Mouse (Mus musculus): ENCODE data around the gene Dnm3. TPM values are rescaled to one million over a fixed set of nuclear protein-coding genes. Genes with fewer than 3 reads are reported as not detected.

The Dnm3 gene
- polyA plus RNA-seq, 1 experiment from 2014 or later = 67.6 TPM

DNA sequence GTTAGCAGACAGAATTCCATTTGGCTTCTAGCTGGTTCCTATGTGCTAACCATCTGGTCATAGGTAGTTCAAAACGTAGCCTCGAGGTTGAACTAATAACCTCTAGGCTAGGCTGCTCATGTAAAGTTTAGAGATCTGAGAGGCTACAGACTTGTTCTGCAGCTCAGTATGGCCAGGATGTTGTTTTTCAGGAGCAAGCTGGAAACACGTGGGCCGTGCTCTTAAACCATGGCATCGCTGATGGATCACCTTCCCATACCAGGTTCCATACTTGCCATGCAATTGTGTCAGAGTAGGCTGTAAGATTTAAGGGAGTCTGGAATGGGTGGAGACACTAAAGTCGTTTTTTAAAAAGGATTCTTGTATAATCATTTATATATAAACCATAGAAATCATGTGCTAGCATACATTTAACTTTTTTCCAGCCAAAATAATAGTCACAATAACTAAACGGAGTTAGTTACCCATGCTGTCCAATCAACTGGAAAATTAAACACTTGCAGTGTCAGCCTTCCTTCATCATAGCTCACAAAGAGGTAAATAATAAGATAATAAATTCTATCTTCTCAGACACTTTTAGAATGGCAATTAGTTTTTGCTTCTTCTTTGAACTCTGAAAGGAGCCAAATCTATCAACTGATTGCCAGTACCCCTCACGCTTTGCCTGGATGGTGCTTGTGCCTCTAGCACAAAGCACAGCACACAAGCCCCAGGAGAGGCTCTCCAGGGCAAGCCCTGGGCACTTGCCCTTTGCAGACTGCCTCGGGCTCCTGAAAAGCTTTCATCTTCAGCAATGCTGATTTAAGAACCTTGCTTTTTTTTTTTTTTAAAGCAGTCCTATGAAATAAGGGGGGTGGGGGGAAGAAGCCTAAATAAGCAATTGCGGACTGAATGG, 486.9 kb downstream of the Dnm3 start:
- no peak for ATAC-seq (replicated peaks)
- no peaks in the 10 kb centered on the region for H3K9me3 ChIP-seq
- H3K4me1 ChIP-seq = no peaks in the 10 kb centered on the region
- no peak overlapping the region for H3K27ac ChIP-seq
- WGBS = 67% methylated on average over 10 of the region's 10 CpGs
- no peaks in the 10 kb centered on the region for H3K27me3 ChIP-seq (replicated peaks)
- no peak overlapping the region for H3K4me3 ChIP-seq
- H3K36me3 ChIP-seq (replicated peaks) = no peaks in the 10 kb centered on the region
- no peak overlapping the region for H3K4me2 ChIP-seq
- no peak overlapping the region for H3K9ac ChIP-seq

DNA sequence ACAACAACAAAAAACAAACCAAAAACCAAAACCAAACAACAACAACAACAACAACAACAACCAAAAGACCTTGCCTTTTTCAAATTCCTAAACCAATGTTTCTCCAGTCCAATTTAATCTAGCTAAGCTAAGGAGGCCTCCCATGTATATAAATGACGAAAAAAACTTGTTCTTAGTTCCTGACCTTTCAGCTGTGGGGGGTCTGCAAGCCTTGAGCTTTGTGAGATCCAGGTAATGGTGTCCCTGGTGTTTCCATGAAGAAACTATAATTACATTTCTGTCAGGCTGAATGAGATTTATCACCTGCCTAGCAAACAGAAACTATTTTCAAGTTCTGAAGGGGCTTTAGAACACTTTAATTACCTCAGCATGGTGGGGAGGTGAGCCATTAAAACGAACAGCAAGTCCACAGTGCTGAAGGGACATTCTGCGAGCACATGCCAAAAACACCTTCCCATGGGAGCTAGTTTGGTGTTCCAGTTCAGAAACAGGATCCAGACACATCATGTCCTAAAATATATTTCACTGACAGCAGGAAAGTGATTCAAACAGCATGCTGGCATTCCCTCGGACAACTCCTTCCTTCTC, 493.8 kb downstream of the Dnm3 start:
- no peaks in the 10 kb centered on the region for H3K9me3 ChIP-seq
- ATAC-seq (replicated peaks) = no peak
- H3K4me2 ChIP-seq = no peak overlapping the region
- 29% methylated on average over 4 of the region's 4 CpGs for WGBS
- no peaks in the 10 kb centered on the region for H3K36me3 ChIP-seq (replicated peaks)
- H3K4me1 ChIP-seq = no peaks in the 10 kb centered on the region
- no peak overlapping the region for H3K9ac ChIP-seq
- no peak overlapping the region for H3K27ac ChIP-seq
- no peak overlapping the region for H3K4me3 ChIP-seq
- H3K27me3 ChIP-seq (replicated peaks) = no peaks in the 10 kb centered on the region

DNA sequence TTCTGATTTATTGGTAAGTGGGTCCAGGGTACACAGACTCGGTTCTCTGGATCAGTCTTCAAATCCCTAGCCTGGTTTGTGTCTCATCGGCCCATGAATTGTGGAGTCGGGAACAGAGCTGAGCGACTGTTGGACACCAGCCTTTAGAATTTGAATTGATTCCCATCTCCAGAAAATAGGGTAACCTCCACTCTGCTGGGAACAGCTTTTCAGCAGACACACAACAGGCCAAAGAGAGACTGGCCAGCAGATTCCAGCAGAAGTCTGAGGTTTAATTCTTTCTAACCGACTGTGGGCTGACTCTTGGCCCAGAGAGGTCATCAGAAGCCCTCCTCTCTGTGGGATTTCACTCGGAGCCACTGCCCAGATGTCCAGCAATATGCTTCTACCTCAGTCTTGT, 494.4 kb downstream of the Dnm3 start:
- WGBS = 67% methylated on average over 6 of the region's 6 CpGs
- Histone ChIP-seq H3K4me2 (no peak overlapping the region), H3K9me3 (no peaks in the 10 kb centered on the region), H3K9ac (no peak overlapping the region), H3K4me1 (no peaks in the 10 kb centered on the region), H3K27me3 (replicated peaks) (no peaks in the 10 kb centered on the region), H3K36me3 (replicated peaks) (no peaks in the 10 kb centered on the region), H3K4me3 (no peak overlapping the region), H3K27ac (no peak overlapping the region)
- no peak for ATAC-seq (replicated peaks)

GRCm38 (mm10) chr1:161980626-161981298, 497.1 kb downstream of the Dnm3 start:
- no peak overlapping the region for H3K9ac ChIP-seq
- H3K4me2 ChIP-seq = no peak overlapping the region
- WGBS = 85% methylated on average over 9 of the region's 9 CpGs
- 0 out of 2 replicates have a peak, but pooled peaks cover 4% of the 10 kb centered on the region for H3K4me1 ChIP-seq
- H3K27ac ChIP-seq = no peak overlapping the region
- H3K4me3 ChIP-seq = no peak overlapping the region
- H3K36me3 ChIP-seq (replicated peaks) = no peaks in the 10 kb centered on the region
- ATAC-seq (replicated peaks) = no peak
- no peaks in the 10 kb centered on the region for H3K27me3 ChIP-seq (replicated peaks)
- no peaks in the 10 kb centered on the region for H3K9me3 ChIP-seq

DNA sequence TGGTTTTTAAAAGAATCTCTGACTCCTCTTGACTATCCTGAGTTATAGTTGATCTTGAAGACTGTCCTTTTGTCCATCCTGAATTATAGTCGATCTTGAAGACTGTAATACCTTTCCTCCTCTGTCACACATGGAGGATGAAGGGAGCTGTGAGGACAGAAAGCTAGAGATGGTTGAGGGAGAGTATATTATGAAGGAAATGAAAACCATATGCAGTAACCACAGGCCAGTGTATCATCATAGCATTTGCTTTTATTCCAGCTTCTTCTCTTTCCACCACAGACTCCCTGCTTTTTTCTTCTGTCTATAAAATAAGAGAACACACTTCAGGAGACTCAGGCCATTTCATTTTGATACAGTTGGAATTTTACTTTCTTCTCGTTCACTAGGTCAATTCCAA, 497.8 kb downstream of the Dnm3 start:
- H3K27me3 ChIP-seq (replicated peaks) = no peaks in the 10 kb centered on the region
- 0 out of 2 replicates have a peak, but pooled peaks cover 4% of the 10 kb centered on the region for H3K4me1 ChIP-seq
- no peak overlapping the region for H3K27ac ChIP-seq
- no peak overlapping the region for H3K4me3 ChIP-seq
- H3K36me3 ChIP-seq (replicated peaks) = no peaks in the 10 kb centered on the region
- H3K9me3 ChIP-seq = no peaks in the 10 kb centered on the region
- no peak overlapping the region for H3K9ac ChIP-seq
- H3K4me2 ChIP-seq = no peak overlapping the region
- no peak for ATAC-seq (replicated peaks)
- WGBS = 80% methylated on average over 2 of the region's 2 CpGs

DNA sequence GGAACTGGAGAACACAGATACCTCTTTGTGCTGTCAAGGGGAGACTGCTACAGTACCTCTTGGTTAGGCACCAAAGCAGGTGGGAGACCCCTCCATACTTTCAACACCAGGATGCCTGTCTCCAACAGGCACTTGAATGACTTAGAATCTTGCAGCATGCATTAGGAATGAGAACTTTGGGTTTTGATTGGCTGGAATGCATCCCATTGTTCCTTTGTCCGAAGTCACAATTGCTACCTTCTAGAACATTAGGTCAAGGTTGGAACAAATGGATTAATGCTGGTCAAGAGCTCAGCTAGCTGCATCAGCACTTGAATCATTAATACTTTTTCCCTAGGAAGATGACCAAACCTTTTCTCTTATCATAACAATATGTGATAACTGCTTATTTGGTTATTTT, 498.3 kb downstream of the Dnm3 start, which contains the start of gene 4930558K02Rik:
Gene 4930558K02Rik, minus strand, starts transcription at position 101 of the 400 bp plus-strand sequence.
- no peaks in the 10 kb centered on the region for H3K36me3 ChIP-seq (replicated peaks)
- H3K4me1 ChIP-seq = 0 out of 2 replicates have a peak, but pooled peaks cover 4% of the 10 kb centered on the region
- no peak within 1 kb of the TSS for H3K27ac ChIP-seq
- 79% methylated on average over 1 of the region's 1 CpGs for WGBS
- H3K4me3 ChIP-seq = no peak within 1 kb of the TSS
- H3K9ac ChIP-seq = no peak within 1 kb of the TSS
- ATAC-seq (replicated peaks) = no peak
- H3K27me3 ChIP-seq (replicated peaks) = no peaks in the 10 kb centered on the region
- H3K9me3 ChIP-seq = no peaks in the 10 kb centered on the region
- H3K4me2 ChIP-seq = no peak within 1 kb of the TSS

GRCm38 (mm10) chr1:161978173-161978700, 499.6 kb downstream of the Dnm3 start:
- WGBS = 94% methylated on average over 5 of the region's 5 CpGs
- Histone ChIP-seq H3K36me3 (replicated peaks) (no peaks in the 10 kb centered on the region), H3K27ac (no peak overlapping the region), H3K4me1 (0 out of 2 replicates have a peak, but pooled peaks cover 4% of the 10 kb centered on the region), H3K9ac (no peak overlapping the region), H3K9me3 (no peaks in the 10 kb centered on the region), H3K4me3 (no peak overlapping the region), H3K4me2 (no peak overlapping the region), H3K27me3 (replicated peaks) (no peaks in the 10 kb centered on the region)
- no peak for ATAC-seq (replicated peaks)

GRCm38 (mm10) chr1:161977331-161977730, 500.5 kb downstream of the Dnm3 start:
- Histone ChIP-seq H3K4me1 (0 out of 2 replicates have a peak, but pooled peaks cover 4% of the 10 kb centered on the region), H3K27ac (no peak overlapping the region), H3K4me3 (no peak overlapping the region), H3K4me2 (no peak overlapping the region), H3K9me3 (no peaks in the 10 kb centered on the region), H3K9ac (no peak overlapping the region), H3K27me3 (replicated peaks) (no peaks in the 10 kb centered on the region), H3K36me3 (replicated peaks) (no peaks in the 10 kb centered on the region)
- no peak for ATAC-seq (replicated peaks)
- 74% methylated on average over 4 of the region's 4 CpGs for WGBS

DNA sequence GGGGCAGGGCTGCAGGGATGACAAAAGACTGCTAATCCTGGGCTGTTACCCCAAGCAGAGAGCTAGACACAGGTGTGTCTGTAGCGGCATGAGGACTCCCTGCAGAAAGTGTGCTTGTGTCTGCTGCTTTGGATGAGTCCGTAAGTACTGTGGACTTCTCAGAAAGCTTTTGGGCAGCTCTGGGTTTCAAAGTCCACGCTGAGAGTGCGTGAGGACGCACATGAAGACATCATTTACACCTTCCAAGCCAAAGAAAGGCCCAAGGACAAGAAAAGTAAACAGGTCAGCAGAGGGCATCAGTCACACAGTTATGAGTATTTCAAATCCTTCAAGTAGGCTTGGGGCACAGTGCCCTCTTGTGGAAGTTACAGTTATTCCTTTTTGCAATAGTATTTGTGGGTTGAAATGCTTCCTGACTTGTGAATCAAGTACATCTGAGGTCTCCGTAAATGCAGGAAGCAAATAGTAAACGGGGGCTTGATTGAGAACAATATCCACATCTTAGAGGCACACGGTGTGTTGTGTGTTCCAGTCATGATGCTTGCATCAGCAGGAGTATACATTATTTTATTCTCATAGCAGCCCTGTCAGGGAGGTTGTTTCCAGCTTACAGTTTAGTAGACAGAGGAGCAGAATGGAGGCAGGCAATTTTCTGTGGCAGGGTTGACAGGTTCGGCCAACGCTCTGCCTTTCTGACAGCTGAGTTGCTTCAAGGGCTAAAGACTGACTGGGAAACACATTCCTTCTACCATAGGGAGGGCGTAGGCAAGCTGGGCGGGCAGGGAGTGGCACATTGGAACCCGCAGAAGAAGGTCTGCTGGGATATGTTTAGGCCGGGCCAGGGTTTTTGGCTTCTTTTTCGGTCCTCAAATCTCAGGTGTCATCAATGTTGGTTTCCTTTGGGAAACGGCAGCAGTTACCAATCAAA, 501.3 kb downstream of the Dnm3 start:
- no peak overlapping the region for H3K4me3 ChIP-seq
- H3K27me3 ChIP-seq (replicated peaks) = no peaks in the 10 kb centered on the region
- no peak overlapping the region for H3K27ac ChIP-seq
- H3K4me2 ChIP-seq = no peak overlapping the region
- no peaks in the 10 kb centered on the region for H3K9me3 ChIP-seq
- H3K4me1 ChIP-seq = 0 out of 2 replicates have a peak, but pooled peaks cover 4% of the 10 kb centered on the region
- peak; percentile 77 for ATAC-seq (replicated peaks)
- no peak overlapping the region for H3K9ac ChIP-seq
- WGBS = 50% methylated on average over 16 of the region's 16 CpGs
- no peaks in the 10 kb centered on the region for H3K36me3 ChIP-seq (replicated peaks)

GRCm38 (mm10) chr1:161972233-161972632, 505.6 kb downstream of the Dnm3 start:
- Histone ChIP-seq H3K4me3 (no peak overlapping the region), H3K4me1 (peaks cover 22% of the 10 kb centered on the region), H3K4me2 (no peak overlapping the region), H3K9ac (no peak overlapping the region), H3K27ac (no peak overlapping the region), H3K27me3 (replicated peaks) (no peaks in the 10 kb centered on the region), H3K9me3 (no peaks in the 10 kb centered on the region), H3K36me3 (replicated peaks) (no peaks in the 10 kb centered on the region)
- WGBS = 93% methylated on average over 8 of the region's 8 CpGs
- ATAC-seq (replicated peaks) = no peak

DNA sequence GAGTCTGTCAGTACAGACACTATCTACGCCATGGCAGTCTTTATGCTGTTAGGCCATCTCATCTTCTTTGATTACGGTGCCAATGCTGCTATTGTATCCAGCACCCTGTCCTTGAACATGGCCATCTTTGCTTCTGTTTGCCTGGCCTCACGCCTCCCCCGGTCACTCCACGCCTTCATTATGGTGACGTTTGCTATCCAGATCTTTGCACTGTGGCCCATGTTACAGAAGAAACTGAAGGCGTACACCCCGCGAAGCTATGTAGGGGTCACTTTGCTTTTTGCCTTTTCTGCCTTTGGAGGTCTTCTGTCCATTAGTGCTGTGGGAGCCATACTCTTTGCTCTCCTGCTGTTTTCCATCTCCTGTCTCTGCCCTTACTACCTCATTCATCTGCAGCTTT, 507.0 kb downstream of the Dnm3 start:
- Histone ChIP-seq H3K27me3 (replicated peaks) (no peaks in the 10 kb centered on the region), H3K36me3 (replicated peaks) (no peaks in the 10 kb centered on the region), H3K9me3 (no peaks in the 10 kb centered on the region), H3K4me3 (no peak overlapping the region), H3K4me1 (peaks cover 17% of the 10 kb centered on the region), H3K27ac (no peak overlapping the region), H3K4me2 (no peak overlapping the region), H3K9ac (no peak overlapping the region)
- WGBS = 99% methylated on average over 9 of the region's 9 CpGs
- ATAC-seq (replicated peaks) = no peak
